Mouse (Mus musculus) G1E (cell line): ENCODE results near the gene Slc25a22.

Source experiments
- CTCF ChIP-seq: IDR thresholded peaks from 2 replicates; pipeline ENCODE4 v1.5.1; 2012; ENCODE audit warnings: low read depth, low read length, inconsistent platforms, mixed read lengths
- GATA1 ChIP-seq: IDR thresholded peaks from 2 replicates; pipeline ENCODE4 v1.6.1; 2012; ENCODE audit warnings: borderline replicate concordance, low read length, inconsistent platforms, mixed read lengths
- POLR2AphosphoS5 ChIP-seq: IDR thresholded peaks from 2 replicates; pipeline ENCODE4 v1.6.1; 2012; ENCODE audit warnings: low read depth, low read length, inconsistent platforms; ENCODE audit not compliant: insufficient replicate concordance

DNA sequence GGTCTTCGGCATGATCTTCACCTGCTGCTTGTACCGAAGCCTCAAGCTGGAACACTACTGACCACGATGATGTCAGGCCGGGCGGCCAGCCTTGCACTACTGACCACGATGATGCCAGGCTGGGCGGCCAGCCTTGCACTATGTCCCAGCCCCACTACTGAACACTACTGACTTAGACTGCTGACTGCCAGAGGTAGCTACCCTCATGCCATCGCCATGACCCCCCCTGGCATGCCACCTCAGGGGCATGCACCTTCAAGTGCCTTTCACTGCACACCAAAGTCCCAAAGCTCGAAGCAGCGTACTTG is 32.9 kb upstream of the Slc25a22 start:
- TF ChIP-seq CTCF, result no peak
- TF ChIP-seq GATA1, result no peak
- TF ChIP-seq POLR2AphosphoS5, result no peak
